Mouse (Mus musculus): ENCODE results near the gene Ttc22. TPM values are rescaled to one million over a fixed set of nuclear protein-coding genes. Genes with fewer than 3 reads are reported as not detected.
A peak's percentile ranks its signal among the peaks of the same experiment; 100 is the strongest.

Gene Ttc22
- polyA plus RNA-seq, 1 experiment from 2014 or later, result not detected

DNA sequence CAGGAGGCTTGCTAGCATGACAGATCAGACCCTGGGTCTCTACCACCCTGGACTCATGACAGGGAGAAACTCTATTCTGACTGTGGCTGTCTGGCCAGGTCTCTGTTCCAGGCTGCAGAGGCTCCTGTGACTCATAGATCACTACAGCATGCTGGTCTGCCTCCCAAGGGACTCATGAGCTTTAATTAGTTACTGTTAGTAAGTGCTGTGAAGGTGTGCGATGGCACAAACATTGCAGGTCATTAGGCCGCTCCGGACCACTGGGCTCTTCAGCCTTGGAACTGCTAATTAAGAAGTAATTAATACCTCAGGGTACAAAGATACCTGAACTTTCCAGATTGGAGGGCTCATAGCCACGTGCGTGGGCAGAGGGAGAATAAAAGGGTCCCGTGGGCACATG is 24.9 kb downstream of the Ttc22 start:
- Histone ChIP-seq H3K4me3 (no peak overlapping the region), H3K27ac (no peak overlapping the region), H3K27me3 (ENCODE audit: insufficient read depth, poor library complexity, severe bottlenecking) (peaks cover 31% of the 10 kb centered on the region), H3K9me3 (no peaks in the 10 kb centered on the region), H3K4me1 (replicated peaks) (peaks cover 10% of the 10 kb centered on the region), H3K36me3 (no peaks in the 10 kb centered on the region)
- WGBS, result 86% methylated on average over 6 of the region's 6 CpGs
- no peak for DNase-seq (ENCODE audit: low spot score)

DNA sequence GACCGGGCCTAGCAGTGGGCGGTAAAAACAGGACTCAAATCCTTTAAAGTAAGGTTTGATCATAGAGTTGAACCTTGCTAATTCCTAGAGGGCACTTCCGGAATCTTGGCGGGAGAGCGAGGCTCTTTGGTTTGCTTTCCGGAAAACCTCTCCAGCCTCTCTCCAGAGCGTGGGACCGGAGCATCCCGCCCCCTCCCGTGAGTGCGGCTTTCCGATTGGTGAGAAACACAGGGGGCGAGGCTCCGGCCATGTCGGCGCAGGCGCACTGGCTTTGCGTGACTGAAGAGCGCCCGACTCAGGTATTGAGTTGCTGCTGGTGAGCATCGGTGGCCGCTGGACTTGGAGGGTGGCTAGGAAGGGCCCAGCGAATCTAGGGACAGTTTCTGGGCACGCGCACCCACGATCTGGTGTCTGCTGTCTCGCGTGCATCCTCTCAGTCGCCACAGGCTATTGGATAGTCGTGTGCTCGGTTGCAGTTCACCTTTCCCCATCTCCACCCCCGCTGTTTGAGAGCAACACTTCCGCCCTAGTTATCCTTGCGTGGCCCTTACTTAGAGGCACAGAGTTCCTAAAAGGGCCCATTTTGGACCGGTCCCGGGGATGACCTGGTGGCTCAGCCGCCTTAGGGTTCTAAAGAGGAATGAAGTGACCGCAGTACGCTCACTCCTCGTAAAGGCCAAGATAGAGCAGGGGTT is 28.7 kb downstream of the Ttc22 start, which contains the start of gene Pars2:
Gene Pars2 (plus strand): TSS at position 237 of the 695 bp plus-strand sequence.
- Histone ChIP-seq H3K9me3 (no peaks in the 10 kb centered on the region), H3K27ac (peak within 1 kb of the TSS; percentile 84), H3K4me3 (peak within 1 kb of the TSS; percentile 68), H3K36me3 (peaks cover 32% of the 10 kb centered on the region), H3K27me3 (ENCODE audit: insufficient read depth, poor library complexity, severe bottlenecking) (peaks cover 31% of the 10 kb centered on the region), H3K4me1 (replicated peaks) (peaks cover 11% of the 10 kb centered on the region)
- peak; percentile 98 for DNase-seq (ENCODE audit: low spot score)
- WGBS, result 3% methylated on average over 40 of the region's 40 CpGs

DNA sequence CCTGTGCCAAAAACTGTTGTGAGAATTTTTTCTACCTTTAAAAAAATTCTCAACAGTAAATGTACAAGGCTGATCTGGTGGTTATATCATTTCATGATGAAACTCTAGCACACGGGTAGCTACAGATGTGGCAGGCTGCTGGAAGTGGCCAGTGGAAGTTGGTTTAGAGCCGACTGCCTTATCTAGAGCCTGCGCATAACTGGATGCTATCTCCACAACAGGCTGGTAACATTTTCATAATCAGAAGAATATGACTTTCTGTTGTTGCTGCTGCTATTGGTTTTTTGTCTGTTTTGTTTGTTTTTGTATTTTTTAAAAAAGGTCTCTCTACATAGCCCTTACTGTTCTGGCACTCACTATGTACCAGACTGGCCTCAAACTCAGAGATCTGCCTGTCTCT is 30.3 kb downstream of the Ttc22 start:
- DNase-seq (ENCODE audit: low spot score), result no peak
- H3K27ac ChIP-seq, result no peak overlapping the region
- peaks cover 48% of the 10 kb centered on the region for H3K36me3 ChIP-seq
- H3K4me3 ChIP-seq, result no peak overlapping the region
- H3K4me1 ChIP-seq (replicated peaks), result peaks cover 11% of the 10 kb centered on the region
- H3K27me3 ChIP-seq (ENCODE audit: insufficient read depth, poor library complexity, severe bottlenecking), result peaks cover 19% of the 10 kb centered on the region
- no peaks in the 10 kb centered on the region for H3K9me3 ChIP-seq
- 94% methylated on average over 3 of the region's 3 CpGs for WGBS

DNA sequence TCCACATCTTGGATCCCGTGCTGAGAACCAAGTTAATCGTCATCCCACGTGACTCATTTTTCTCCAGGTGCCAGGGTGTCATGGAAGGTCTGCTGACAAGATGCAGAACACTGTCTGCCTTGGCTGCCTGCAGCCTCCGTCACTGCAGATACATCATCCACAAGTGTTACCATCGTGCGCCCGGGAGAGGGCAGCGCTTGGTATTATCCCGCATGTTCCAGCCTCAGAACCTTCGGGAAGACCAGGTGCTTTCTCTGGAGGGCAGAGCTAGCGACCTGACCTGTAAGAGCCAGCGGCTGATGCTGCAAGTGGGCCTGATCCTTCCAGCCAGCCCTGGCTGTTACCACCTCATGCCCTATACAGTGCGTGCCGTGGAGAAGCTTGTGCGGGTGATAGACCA is 30.8 kb downstream of the Ttc22 start:
- H3K27me3 ChIP-seq (ENCODE audit: insufficient read depth, poor library complexity, severe bottlenecking), result peaks cover 14% of the 10 kb centered on the region
- peaks cover 11% of the 10 kb centered on the region for H3K4me1 ChIP-seq (replicated peaks)
- WGBS, result 93% methylated on average over 15 of the region's 15 CpGs
- no peak overlapping the region for H3K4me3 ChIP-seq
- DNase-seq (ENCODE audit: low spot score), result no peak
- H3K36me3 ChIP-seq, result peaks cover 53% of the 10 kb centered on the region
- no peak overlapping the region for H3K27ac ChIP-seq
- H3K9me3 ChIP-seq, result no peaks in the 10 kb centered on the region

DNA sequence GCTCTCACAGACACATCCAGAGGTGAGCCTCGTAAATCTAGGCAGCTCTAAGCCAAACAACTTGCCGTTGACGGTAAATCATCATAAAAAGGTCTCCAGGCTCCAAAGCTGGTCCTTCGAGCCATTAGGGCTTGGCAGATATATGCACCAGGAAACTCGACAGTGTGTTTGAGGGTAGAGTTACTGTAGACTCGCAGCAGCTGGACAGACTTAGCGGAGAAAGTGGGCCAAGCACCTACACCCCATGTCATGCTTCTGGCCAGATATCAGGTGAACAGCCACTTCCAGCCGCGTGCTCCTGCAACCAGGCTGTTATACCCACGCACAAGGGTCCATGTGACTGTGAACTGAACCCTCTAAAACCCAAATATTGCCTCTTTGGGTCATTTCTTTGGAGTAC is 33.4 kb downstream of the Ttc22 start:
- Histone ChIP-seq H3K27ac (no peak overlapping the region), H3K36me3 (peaks cover 77% of the 10 kb centered on the region), H3K4me1 (replicated peaks) (peaks cover 11% of the 10 kb centered on the region), H3K9me3 (no peaks in the 10 kb centered on the region), H3K27me3 (ENCODE audit: insufficient read depth, poor library complexity, severe bottlenecking) (no peaks in the 10 kb centered on the region), H3K4me3 (no peak overlapping the region)
- 87% methylated on average over 10 of the region's 10 CpGs for WGBS
- no peak for DNase-seq (ENCODE audit: low spot score)

DNA sequence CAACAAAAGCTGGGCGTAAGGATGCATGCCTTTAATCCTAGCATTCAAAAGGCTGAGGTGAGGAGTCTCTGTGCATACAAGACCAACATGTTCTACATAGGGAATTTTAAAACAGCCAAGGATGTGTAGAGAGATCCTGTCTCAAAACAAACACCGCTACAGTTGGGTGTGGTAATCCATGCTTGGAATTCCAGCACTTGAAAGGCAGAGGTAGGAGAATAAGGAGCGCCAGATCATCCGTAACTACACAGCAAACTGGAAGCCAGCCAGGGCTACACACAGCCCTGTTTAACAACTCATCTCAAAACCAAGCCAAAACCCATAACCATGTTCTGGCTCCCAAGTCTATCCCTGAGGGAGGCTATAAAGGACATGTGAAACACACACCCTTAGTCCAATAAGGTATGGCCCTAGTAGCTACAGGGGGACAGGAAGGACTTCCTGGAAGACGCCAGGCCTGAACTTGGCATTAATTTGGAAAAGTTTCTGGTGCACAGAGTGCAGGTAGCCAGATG is 41.8 kb downstream of the Ttc22 start:
- 89% methylated on average over 5 of the region's 5 CpGs for WGBS
- H3K36me3 ChIP-seq, result peaks cover 100% of the 10 kb centered on the region
- H3K4me3 ChIP-seq, result no peak overlapping the region
- no peaks in the 10 kb centered on the region for H3K4me1 ChIP-seq (replicated peaks)
- no peaks in the 10 kb centered on the region for H3K9me3 ChIP-seq
- H3K27ac ChIP-seq, result no peak overlapping the region
- DNase-seq (ENCODE audit: low spot score), result no peak
- H3K27me3 ChIP-seq (ENCODE audit: insufficient read depth, poor library complexity, severe bottlenecking), result no peaks in the 10 kb centered on the region

DNA sequence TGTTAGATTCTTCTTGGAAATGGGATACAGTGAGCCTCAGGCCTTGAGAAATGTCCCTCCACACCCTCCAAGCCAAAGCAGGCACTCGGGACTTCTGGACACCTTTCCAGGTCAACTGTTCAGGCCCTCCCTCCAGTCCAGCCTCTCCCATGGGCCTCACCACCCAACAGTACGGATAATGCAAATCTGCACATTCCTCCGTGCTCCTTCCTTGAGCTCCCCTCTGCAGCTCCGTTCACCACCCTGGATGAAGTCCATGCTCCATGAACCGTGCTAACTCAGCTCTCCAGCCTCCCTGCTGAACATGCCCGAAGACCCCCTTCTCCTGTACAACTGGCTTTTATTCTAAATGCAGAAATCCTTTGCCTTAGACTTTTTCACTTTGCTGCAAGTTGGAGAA is 42.5 kb downstream of the Ttc22 start:
- Histone ChIP-seq H3K9me3 (no peaks in the 10 kb centered on the region), H3K27me3 (ENCODE audit: insufficient read depth, poor library complexity, severe bottlenecking) (no peaks in the 10 kb centered on the region), H3K27ac (no peak overlapping the region), H3K36me3 (peaks cover 100% of the 10 kb centered on the region), H3K4me3 (no peak overlapping the region), H3K4me1 (replicated peaks) (no peaks in the 10 kb centered on the region)
- 90% methylated on average over 6 of the region's 6 CpGs for WGBS
- no peak for DNase-seq (ENCODE audit: low spot score)

DNA sequence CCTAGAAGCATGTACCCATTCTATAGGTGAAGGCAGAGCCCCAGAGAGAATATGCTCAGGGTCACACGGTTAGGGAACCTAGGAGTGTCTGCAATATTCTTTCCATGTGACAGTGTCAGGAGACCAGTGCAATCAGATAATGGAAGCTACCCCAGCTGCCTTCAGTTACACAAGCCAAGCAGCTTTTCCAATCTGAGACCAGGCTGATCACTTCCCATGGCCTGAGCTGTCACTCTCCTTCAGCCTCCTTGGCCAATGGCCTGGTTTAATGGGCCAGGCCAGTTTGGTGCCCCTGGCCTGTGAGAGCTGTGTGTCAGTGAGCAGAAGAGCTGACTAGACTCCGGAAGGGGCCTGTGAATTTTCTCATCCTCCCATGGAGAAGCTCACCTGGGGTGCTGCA is 43.0 kb downstream of the Ttc22 start:
- Histone ChIP-seq H3K4me3 (no peak overlapping the region), H3K4me1 (replicated peaks) (no peaks in the 10 kb centered on the region), H3K36me3 (peaks cover 100% of the 10 kb centered on the region), H3K9me3 (no peaks in the 10 kb centered on the region), H3K27me3 (ENCODE audit: insufficient read depth, poor library complexity, severe bottlenecking) (no peaks in the 10 kb centered on the region), H3K27ac (no peak overlapping the region)
- no peak for DNase-seq (ENCODE audit: low spot score)
- 98% methylated on average over 2 of the region's 2 CpGs for WGBS

DNA sequence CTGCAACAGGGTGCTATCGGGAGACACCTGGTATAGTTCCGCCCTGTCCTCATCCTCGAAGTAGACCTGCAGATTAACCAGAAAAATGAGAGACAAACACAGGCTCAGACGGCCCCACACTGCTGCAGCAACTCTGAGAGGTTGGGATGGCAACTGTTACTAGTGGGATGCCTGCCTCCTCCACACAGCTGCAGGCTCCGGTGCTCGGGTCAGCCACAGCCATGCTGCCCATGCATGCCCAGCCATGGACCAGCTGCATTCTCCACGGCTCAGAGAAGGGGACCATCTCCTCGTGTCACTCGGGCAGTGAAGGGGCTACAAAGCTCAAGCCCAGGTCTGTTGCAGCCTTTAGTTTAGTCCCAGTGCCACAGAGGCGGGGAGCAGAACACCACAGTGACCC is 43.4 kb downstream of the Ttc22 start:
- Histone ChIP-seq H3K4me3 (no peak overlapping the region), H3K27me3 (ENCODE audit: insufficient read depth, poor library complexity, severe bottlenecking) (no peaks in the 10 kb centered on the region), H3K27ac (no peak overlapping the region), H3K36me3 (peaks cover 100% of the 10 kb centered on the region), H3K9me3 (no peaks in the 10 kb centered on the region), H3K4me1 (replicated peaks) (no peaks in the 10 kb centered on the region)
- 94% methylated on average over 10 of the region's 10 CpGs for WGBS
- no peak for DNase-seq (ENCODE audit: low spot score)

DNA sequence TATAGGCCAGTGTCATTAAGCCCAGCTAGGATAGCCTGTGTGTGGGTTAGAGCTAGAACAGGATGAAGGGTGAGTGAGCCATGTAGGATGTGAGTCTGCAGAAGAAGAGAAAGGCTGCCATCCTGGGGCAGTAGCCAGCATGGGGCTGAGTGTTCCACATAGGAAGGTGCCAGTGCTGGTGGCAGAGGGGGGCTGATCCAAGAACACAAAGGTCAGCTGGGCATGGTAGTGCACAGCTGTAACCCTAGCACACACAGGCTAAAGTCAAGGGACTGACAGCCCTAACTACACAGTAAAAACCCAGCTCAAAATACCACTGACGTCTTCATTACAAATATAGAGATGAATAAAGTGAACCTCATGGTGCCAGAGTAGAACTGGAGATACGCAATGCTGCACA is 44.3 kb downstream of the Ttc22 start:
- no peak for DNase-seq (ENCODE audit: low spot score)
- peaks cover 100% of the 10 kb centered on the region for H3K36me3 ChIP-seq
- no peaks in the 10 kb centered on the region for H3K4me1 ChIP-seq (replicated peaks)
- no peak overlapping the region for H3K27ac ChIP-seq
- 99% methylated on average over 2 of the region's 2 CpGs for WGBS
- H3K27me3 ChIP-seq (ENCODE audit: insufficient read depth, poor library complexity, severe bottlenecking), result no peaks in the 10 kb centered on the region
- H3K9me3 ChIP-seq, result no peaks in the 10 kb centered on the region
- H3K4me3 ChIP-seq, result no peak overlapping the region

DNA sequence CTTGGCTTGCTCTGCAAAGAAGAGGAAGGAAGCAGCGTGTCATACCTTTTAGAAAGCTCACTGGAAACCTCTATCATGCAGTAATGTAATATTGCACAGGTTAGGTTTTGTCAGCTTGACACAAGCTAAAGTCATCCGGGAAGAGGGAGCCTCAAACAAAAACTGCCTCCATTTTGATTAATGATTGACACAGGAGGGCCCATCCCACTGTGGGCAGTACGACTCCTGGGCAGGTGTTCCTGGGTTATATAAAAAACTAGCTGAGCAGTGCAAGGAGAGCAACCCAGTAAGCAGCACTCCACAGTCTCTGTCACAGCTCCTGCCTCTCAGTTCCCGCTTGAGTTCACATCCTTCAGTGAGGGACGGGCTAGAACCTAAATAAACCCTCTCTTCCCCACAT is 54.5 kb downstream of the Ttc22 start:
- DNase-seq (ENCODE audit: low spot score), result no peak
- 88% methylated on average over 5 of the region's 5 CpGs for WGBS
- Histone ChIP-seq H3K27ac (no peak overlapping the region), H3K27me3 (ENCODE audit: insufficient read depth, poor library complexity, severe bottlenecking) (peaks cover 6% of the 10 kb centered on the region; the same call in 1 of the 2 replicates), H3K4me1 (replicated peaks) (peaks cover 16% of the 10 kb centered on the region), H3K9me3 (no peaks in the 10 kb centered on the region), H3K36me3 (peaks cover 57% of the 10 kb centered on the region), H3K4me3 (no peak overlapping the region)

DNA sequence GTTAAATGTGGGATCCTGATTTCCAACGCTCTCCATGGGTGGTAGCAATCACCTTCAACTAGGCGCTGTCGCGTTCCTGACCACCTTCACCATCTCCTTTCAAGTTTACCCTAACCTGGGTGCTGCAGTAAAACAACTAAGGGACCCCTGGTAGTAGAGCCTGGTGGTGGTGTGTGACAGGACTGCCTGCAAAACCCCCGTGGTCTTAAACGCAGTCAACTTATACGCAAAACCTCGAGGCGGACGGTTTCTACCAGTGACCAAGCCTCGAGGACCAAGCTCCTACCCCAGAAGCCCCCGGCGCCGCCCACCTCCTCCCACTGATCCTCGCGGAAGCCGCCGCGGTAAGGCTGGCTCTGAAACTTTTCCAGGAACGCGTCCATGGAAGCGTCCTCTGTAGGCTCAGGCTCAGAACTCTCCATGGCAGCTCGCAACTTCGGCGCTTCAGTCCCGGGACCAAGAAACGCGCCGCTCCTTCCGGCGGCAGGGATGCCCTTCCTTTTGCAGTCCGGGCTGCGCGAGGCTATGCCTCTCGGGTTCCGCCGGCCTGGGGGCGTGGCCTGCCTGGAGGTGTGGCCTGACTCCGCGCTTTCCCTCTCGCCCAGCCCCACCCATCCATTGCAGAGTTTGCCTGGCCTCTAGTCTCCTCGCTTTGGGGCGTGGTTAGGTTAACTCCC is 56.3 kb downstream of the Ttc22 start, which contains the start of gene Ttc4:
Gene Ttc4 (minus strand): TSS at position 503 of the 677 bp plus-strand sequence.
- H3K27ac ChIP-seq, result peak within 1 kb of the TSS; percentile 90
- peaks cover 16% of the 10 kb centered on the region for H3K4me1 ChIP-seq (replicated peaks)
- H3K9me3 ChIP-seq, result no peaks in the 10 kb centered on the region
- under 1% methylated on average over 43 of the region's 43 CpGs for WGBS
- H3K4me3 ChIP-seq, result peak within 1 kb of the TSS; percentile 86
- DNase-seq (ENCODE audit: low spot score), result peak; percentile 94
- peaks cover 6% of the 10 kb centered on the region; the same call in 1 of the 2 replicates for H3K27me3 ChIP-seq (ENCODE audit: insufficient read depth, poor library complexity, severe bottlenecking)
- H3K36me3 ChIP-seq, result peaks cover 39% of the 10 kb centered on the region

DNA sequence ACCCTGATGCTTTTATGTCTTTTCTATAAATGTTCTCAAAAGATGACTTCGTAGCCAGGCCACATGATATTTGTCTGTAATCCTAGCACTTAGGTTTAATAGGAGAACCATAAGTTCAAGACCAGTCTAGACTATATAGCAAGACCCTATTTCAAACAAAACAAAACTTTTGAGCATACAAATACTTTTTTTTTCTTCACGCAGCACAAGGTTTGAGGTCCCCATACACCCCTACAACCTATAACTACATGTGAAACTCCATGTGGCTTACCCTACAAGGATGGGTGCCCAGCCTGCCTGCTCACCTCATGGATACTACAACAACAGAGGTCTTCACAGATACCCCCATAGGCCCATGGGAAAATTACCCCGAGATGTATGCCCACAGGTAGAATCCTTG is 56.9 kb downstream of the Ttc22 start:
- H3K27me3 ChIP-seq (ENCODE audit: insufficient read depth, poor library complexity, severe bottlenecking), result peaks cover 6% of the 10 kb centered on the region; the same call in 1 of the 2 replicates
- WGBS, result 38% methylated on average over 3 of the region's 3 CpGs
- no peak for DNase-seq (ENCODE audit: low spot score)
- no peaks in the 10 kb centered on the region for H3K9me3 ChIP-seq
- H3K4me1 ChIP-seq (replicated peaks), result peaks cover 16% of the 10 kb centered on the region
- peak overlapping the region; percentile 86 for H3K4me3 ChIP-seq
- H3K27ac ChIP-seq, result peak overlapping the region; percentile 90
- H3K36me3 ChIP-seq, result peaks cover 33% of the 10 kb centered on the region

Measured in hindbrain, embryonic 10.5 days (tissue).